Mouse (Mus musculus) myocyte (in vitro differentiated cells): Measurements from ENCODE around the gene Arhgef26. TPM values are rescaled to one million over a fixed set of nuclear protein-coding genes. Genes with fewer than 3 reads are reported as not detected.

Source experiments
- H3K27me3 ChIP-seq: one replicate; pipeline ENCODE4 v1.6.1; 2011; ENCODE audit not compliant: control insufficient read depth, insufficient read depth, insufficient read length
- H3K36me3 ChIP-seq: one replicate; pipeline ENCODE4 v1.6.1; 2011; ENCODE audit not compliant: control insufficient read depth, insufficient read depth
- H3K4me2 ChIP-seq: one replicate; pipeline ENCODE4 v1.6.1; 2011; ENCODE audit warnings: low read depth, control low read depth
- H3K4me3 ChIP-seq: one replicate; pipeline ENCODE4 v1.5.1; 2011; ENCODE audit warnings: mild to moderate bottlenecking, control low read depth, moderate library complexity
- H3K79me2 ChIP-seq: one replicate; pipeline ENCODE4 v1.6.1; 2011; ENCODE audit not compliant: control insufficient read depth, insufficient read depth
- H3ac ChIP-seq: one replicate; pipeline ENCODE4 v1.6.1; 2011; ENCODE audit not compliant: control insufficient read depth, insufficient read length
- CEBPB ChIP-seq: IDR thresholded peaks from 2 replicates; pipeline ENCODE4 v1.6.1; 2011; ENCODE audit warnings: mild to moderate bottlenecking, moderate library complexity; ENCODE audit not compliant: poor library complexity, insufficient read depth, severe bottlenecking
- E2F4 ChIP-seq: IDR thresholded peaks from one replicate; pipeline ENCODE4 v1.6.1; 2011; ENCODE audit warnings: mild to moderate bottlenecking, control low read depth, moderate library complexity; ENCODE audit not compliant: insufficient read depth
- MAX ChIP-seq: IDR thresholded peaks from one replicate; pipeline ENCODE4 v1.6.1; 2011; ENCODE audit warnings: low read depth, mild to moderate bottlenecking, control low read depth
- MYOD1 ChIP-seq, 3 experiments: IDR thresholded peaks; one replicate each; pipeline ENCODE4 v1.6.1; 2011; ENCODE audit warnings: control low read depth in 2 of 3, low read depth in 2 of 3, mild to moderate bottlenecking in 2 of 3, moderate library complexity in 1 of 3; ENCODE audit not compliant: insufficient read length in 2 of 3, control insufficient read depth in 1 of 3
- MYOG ChIP-seq, 3 experiments: IDR thresholded peaks; one replicate each; pipeline ENCODE4 v1.6.1; 2011; ENCODE audit warnings: control low read depth in 2 of 3, low read depth in 2 of 3, mild to moderate bottlenecking in 2 of 3; ENCODE audit not compliant: insufficient read length in 2 of 3, control insufficient read depth in 1 of 3, insufficient read depth in 1 of 3
- POLR2A ChIP-seq: IDR thresholded peaks from one replicate; pipeline ENCODE4 v1.6.1; 2011; ENCODE audit warnings: low read depth, mild to moderate bottlenecking, control low read depth, moderate library complexity; ENCODE audit not compliant: insufficient read length
- POLR2AphosphoS2 ChIP-seq: IDR thresholded peaks from one replicate; pipeline ENCODE4 v1.6.1; 2011; ENCODE audit warnings: low read depth, control low read depth; ENCODE audit not compliant: insufficient read length
- REST ChIP-seq: IDR thresholded peaks from one replicate; pipeline ENCODE4 v1.6.1; 2011; ENCODE audit warnings: mild to moderate bottlenecking, control low read depth, moderate library complexity; ENCODE audit not compliant: insufficient read depth, insufficient read length
- SRF ChIP-seq: IDR thresholded peaks from one replicate; pipeline ENCODE4 v1.6.1; 2011; ENCODE audit warnings: low read depth; ENCODE audit not compliant: control insufficient read depth, insufficient read length
- TCF12 ChIP-seq: IDR thresholded peaks from one replicate; pipeline ENCODE4 v1.6.1; 2011; ENCODE audit warnings: mild to moderate bottlenecking, control low read depth; ENCODE audit not compliant: poor library complexity, insufficient read depth, severe bottlenecking
- TCF3 ChIP-seq: IDR thresholded peaks from one replicate; pipeline ENCODE4 v1.6.1; 2011; ENCODE audit warnings: low read depth, control low read depth; ENCODE audit not compliant: insufficient read length
- USF1 ChIP-seq: IDR thresholded peaks from one replicate; pipeline ENCODE4 v1.6.1; 2011; ENCODE audit warnings: low read depth, mild to moderate bottlenecking, control low read depth, moderate library complexity
- polyA plus RNA-seq: library from polyadenylated mRNA; unstranded; fragments of >200 nt; fragmentation: generic; extraction: Trizol; gene quantifications from one replicate; pipeline ENCODE4 v1.2.1, GENCODE M21; 2012; ENCODE audit warnings: missing spikeins

Arhgef26 gene
- polyA plus RNA-seq, 1 experiment, result 4.1 TPM

DNA sequence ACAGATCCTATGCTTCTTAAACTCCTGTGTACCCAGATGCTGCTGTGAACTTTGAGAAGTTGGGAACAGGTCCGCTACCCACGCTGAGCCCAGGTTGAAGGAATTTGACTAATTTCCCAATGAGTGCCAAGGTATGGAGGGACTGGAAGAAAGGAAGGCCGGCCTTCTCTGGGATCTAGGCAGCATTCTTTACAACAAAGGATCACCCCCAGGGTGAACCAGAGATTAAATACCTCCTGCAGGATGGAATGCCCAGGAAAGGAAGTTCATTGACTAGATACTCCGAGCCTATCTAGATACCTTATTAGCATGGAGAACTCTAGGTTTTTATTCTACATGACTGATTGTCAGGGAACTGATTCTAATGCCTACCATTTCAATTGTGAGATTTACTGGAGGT lies 114.8 kb downstream of the Arhgef26 start:
- no peak overlapping the region for H3K4me2 ChIP-seq
- H3K79me2 ChIP-seq, result no peaks in the 10 kb centered on the region
- TF ChIP-seq MYOG (IDR thresholded peaks at IDR 0.05; ENCODE audit: control insufficient read depth in 1 of 3, insufficient read depth in 1 of 3, insufficient read length in 2 of 3, low read depth in 2 of 3) (no peak), MAX (no peak), POLR2A (no peak), POLR2AphosphoS2 (no peak), REST (no peak), USF1 (no peak), CEBPB (no peak), E2F4 (no peak), SRF (no peak), TCF12 (no peak), TCF3 (no peak), MYOD1 (IDR thresholded peaks at IDR 0.05; ENCODE audit: control insufficient read depth in 1 of 3, insufficient read length in 2 of 3, low read depth in 2 of 3) (no peak)
- no peaks in the 10 kb centered on the region for H3K36me3 ChIP-seq
- no peaks in the 10 kb centered on the region for H3K27me3 ChIP-seq
- H3ac ChIP-seq, result no peak overlapping the region
- no peak overlapping the region for H3K4me3 ChIP-seq

DNA sequence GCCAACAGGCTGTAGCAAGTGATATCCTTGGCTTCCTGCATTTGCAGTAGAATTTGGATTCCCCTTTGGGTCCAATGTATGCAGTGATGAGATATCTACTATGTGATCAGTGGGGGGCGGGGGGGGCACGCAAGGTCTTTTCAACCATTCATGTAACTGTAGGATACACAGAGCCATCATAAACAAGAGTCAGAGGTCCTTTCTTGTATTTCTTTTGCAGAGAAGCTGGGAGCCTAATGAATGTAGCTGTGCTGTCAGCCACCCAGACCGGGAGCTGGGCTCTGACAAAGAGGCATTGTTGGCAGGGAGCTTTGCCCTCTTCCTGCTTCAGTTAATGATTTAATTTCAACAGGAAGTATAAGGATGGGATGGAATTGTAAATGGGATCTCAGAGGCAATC lies 116.0 kb downstream of the Arhgef26 start:
- no peaks in the 10 kb centered on the region for H3K27me3 ChIP-seq
- H3K36me3 ChIP-seq, result no peaks in the 10 kb centered on the region
- TF ChIP-seq TCF3 (no peak), SRF (no peak), E2F4 (no peak), TCF12 (no peak), USF1 (no peak), MYOG (IDR thresholded peaks at IDR 0.05; ENCODE audit: control insufficient read depth in 1 of 3, insufficient read depth in 1 of 3, insufficient read length in 2 of 3, low read depth in 2 of 3) (no peak), CEBPB (no peak), POLR2AphosphoS2 (no peak), POLR2A (no peak), MYOD1 (IDR thresholded peaks at IDR 0.05; ENCODE audit: control insufficient read depth in 1 of 3, insufficient read length in 2 of 3, low read depth in 2 of 3) (no peak), MAX (no peak), REST (no peak)
- H3ac ChIP-seq, result no peak overlapping the region
- H3K79me2 ChIP-seq, result no peaks in the 10 kb centered on the region
- H3K4me2 ChIP-seq, result no peak overlapping the region
- H3K4me3 ChIP-seq, result no peak overlapping the region

DNA sequence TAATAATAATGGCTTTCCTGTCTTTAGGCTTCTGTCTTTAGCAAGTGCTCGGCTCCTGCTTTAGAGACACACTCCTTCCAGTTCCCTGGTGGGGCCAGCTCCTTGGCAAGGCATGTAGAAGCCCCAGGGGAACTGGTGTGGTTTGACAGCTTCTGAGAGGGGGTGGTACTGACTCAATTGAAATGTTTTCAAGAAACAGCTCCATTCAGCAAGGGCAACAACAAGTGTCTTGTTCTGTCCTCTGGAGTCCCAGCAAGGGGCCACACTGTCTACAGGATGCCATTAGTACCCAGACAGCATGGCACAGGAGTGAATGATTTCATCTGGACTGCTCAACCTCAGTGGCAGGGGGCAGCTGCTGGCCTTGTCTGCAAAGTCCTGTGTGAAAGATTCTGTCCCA lies 117.7 kb downstream of the Arhgef26 start:
- no peak for TF ChIP-seq TCF3
- TF ChIP-seq MYOD1 (IDR thresholded peaks at IDR 0.05; ENCODE audit: control insufficient read depth in 1 of 3, insufficient read length in 2 of 3, low read depth in 2 of 3), result no peak
- TF ChIP-seq MYOG (IDR thresholded peaks at IDR 0.05; ENCODE audit: control insufficient read depth in 1 of 3, insufficient read depth in 1 of 3, insufficient read length in 2 of 3, low read depth in 2 of 3), result no peak
- no peak for TF ChIP-seq CEBPB
- TF ChIP-seq MAX, result no peak
- no peak for TF ChIP-seq E2F4
- no peak for TF ChIP-seq POLR2A
- TF ChIP-seq TCF12, result no peak
- TF ChIP-seq POLR2AphosphoS2, result no peak
- no peak for TF ChIP-seq USF1
- no peak for TF ChIP-seq SRF
- TF ChIP-seq REST, result no peak
- Histone ChIP-seq H3K79me2 (no peaks in the 10 kb centered on the region), H3K4me3 (no peak overlapping the region), H3K36me3 (peaks cover 11% of the 10 kb centered on the region), H3ac (no peak overlapping the region), H3K4me2 (no peak overlapping the region), H3K27me3 (no peaks in the 10 kb centered on the region)

DNA sequence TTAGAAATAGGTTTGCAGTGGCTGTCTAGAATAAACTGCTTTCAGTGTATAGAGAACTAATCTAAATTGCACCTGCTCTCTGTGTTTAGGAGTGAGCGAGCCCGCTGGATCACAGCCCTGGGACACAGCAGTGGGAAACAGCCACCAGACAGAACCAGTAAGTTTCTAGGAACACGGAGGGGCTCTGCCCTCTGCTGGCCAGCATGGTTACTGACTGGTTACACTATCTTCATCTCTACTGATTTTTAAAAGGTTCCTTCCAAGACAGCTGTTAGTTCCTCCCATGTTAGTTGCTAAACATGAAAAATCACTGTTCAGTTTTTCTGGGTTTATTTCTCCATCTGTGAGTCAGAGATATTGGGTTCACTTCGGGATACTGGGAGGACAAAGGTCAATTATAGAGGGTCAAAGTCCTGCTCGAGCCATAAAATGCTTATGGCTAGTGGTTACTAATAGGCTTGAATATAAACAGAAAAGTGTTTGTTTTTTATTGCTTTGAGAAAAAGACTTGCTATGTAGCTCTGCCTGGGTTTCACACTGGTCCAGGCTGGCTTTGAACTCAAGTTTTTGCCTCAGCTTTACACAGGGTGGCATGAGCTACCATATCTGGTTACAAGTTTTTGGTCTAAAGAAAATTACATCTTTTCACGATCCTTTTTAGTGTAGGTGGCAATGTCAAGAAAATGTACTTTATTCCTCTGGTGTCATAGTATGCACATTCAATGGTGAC lies 120.3 kb downstream of the Arhgef26 start:
- H3ac ChIP-seq, result no peak overlapping the region
- no peak overlapping the region for H3K4me2 ChIP-seq
- TF ChIP-seq POLR2AphosphoS2, result peak; percentile 37
- no peak for TF ChIP-seq SRF
- TF ChIP-seq REST, result no peak
- no peak for TF ChIP-seq E2F4
- TF ChIP-seq POLR2A, result no peak
- no peaks in the 10 kb centered on the region for H3K27me3 ChIP-seq
- no peaks in the 10 kb centered on the region for H3K79me2 ChIP-seq
- H3K4me3 ChIP-seq, result no peak overlapping the region
- peaks cover 34% of the 10 kb centered on the region for H3K36me3 ChIP-seq

DNA sequence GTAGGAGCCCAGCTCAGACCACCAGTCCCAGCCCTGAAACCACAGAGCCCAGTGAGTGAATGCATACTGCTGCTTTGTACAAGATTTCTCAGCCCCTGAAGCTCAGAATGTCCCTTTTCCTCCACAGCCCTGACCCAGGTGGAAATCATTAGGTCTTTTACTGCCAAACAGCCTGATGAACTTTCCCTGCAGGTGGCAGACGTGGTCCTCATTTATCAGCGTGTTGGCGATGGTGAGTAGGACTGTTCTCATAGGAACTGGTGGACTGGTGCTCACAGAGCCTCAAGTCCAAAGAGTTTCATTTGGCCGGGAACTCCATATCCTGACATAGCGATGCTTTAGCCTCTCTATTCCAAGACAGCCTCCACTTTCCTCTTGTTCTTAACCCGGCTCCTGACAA lies 121.3 kb downstream of the Arhgef26 start:
- TF ChIP-seq MAX (no peak), POLR2AphosphoS2 (peak; percentile 59), SRF (no peak), REST (no peak), TCF12 (no peak), MYOD1 (IDR thresholded peaks at IDR 0.05; ENCODE audit: control insufficient read depth in 1 of 3, insufficient read length in 2 of 3, low read depth in 2 of 3) (no peak), USF1 (no peak)
- no peak overlapping the region for H3K4me3 ChIP-seq
- H3ac ChIP-seq, result no peak overlapping the region
- no peaks in the 10 kb centered on the region for H3K79me2 ChIP-seq
- no peak overlapping the region for H3K4me2 ChIP-seq
- H3K27me3 ChIP-seq, result no peaks in the 10 kb centered on the region
- peaks cover 36% of the 10 kb centered on the region for H3K36me3 ChIP-seq
